Mouse (Mus musculus) embryonic fibroblast, embryonic 13.5 days (primary cell): ENCODE results near the gene Gm11060.

Experiments
- CTCF ChIP-seq: IDR thresholded peaks from 2 replicates; pipeline ENCODE4 v1.5.1; 2011; ENCODE audit warnings: mild to moderate bottlenecking, control low read depth, low read length, moderate library complexity, borderline replicate concordance; ENCODE audit not compliant: insufficient read depth
- POLR2A ChIP-seq: IDR thresholded peaks from 2 replicates; pipeline ENCODE4 v1.6.1; 2011; ENCODE audit warnings: low read depth, mild to moderate bottlenecking, control low read depth, low read length, moderate library complexity

- TF ChIP-seq POLR2A (no peak), CTCF (no peak)
Observed at GRCm38 (mm10) chr2:105122216-105122615, 30.4 kb downstream of the Gm11060 start.
